Mouse (Mus musculus) kidney, postnatal 0 days (tissue): ENCODE results near the gene Lin7a. TPM values are rescaled to one million over a fixed set of nuclear protein-coding genes. Genes with fewer than 3 reads are reported as not detected.

Experiments used
- ATAC-seq: fragments of 200-750 bp; cut with Nextera tagmentation; replicated peaks from 2 replicates; pipeline ENCODE4 v1.8.0; 2017; ENCODE audit warnings: low read depth, moderate number of reproducible peaks, moderate TSS enrichment, moderate library complexity; ENCODE audit not compliant: low FRiP score
- DNase-seq: peaks from one replicate; pipeline ENCODE4 v3.0.0-alpha.2; 2016; ENCODE audit warnings: low spot score
- H3K27ac ChIP-seq: fragments of 300-500 bp; sonication (generic); 2 replicates; pipeline ENCODE4 v1.5.1; 2014; ENCODE audit warnings: mild to moderate bottlenecking
- H3K27me3 ChIP-seq: fragments of 300-500 bp; sonication (generic); 2 replicates; pipeline ENCODE4 v1.6.1; 2014; ENCODE audit warnings: low read length, mixed read lengths; ENCODE audit not compliant: insufficient read depth
- H3K36me3 ChIP-seq: fragments of 300-500 bp; sonication (generic); 2 replicates; pipeline ENCODE4 v1.6.1; 2014; ENCODE audit warnings: low read length, mixed read lengths; ENCODE audit not compliant: insufficient read depth
- H3K4me1 ChIP-seq: fragments of 300-500 bp; sonication (generic); replicated peaks from 2 replicates; pipeline ENCODE4 v1.6.1; 2014; ENCODE audit warnings: antibody characterized with exemption, low read length, mixed read lengths; ENCODE audit not compliant: insufficient read depth
- H3K4me2 ChIP-seq: fragments of 300-500 bp; sonication (generic); 2 replicates; pipeline ENCODE4 v1.6.1; 2014; ENCODE audit warnings: mild to moderate bottlenecking, low read length, moderate library complexity, mixed read lengths
- H3K4me3 ChIP-seq: fragments of 300-500 bp; sonication (generic); replicated peaks from 2 replicates; pipeline ENCODE4 v1.5.1; 2014; ENCODE audit warnings: low read depth, low read length
- H3K9ac ChIP-seq: fragments of 300-500 bp; sonication (generic); 2 replicates; pipeline ENCODE4 v1.6.1; 2014; ENCODE audit warnings: low read depth, low read length
- H3K9me3 ChIP-seq: fragments of 300-500 bp; sonication (generic); replicated peaks from 2 replicates; pipeline ENCODE4 v1.6.1; 2016; ENCODE audit warnings: low read length, inconsistent platforms, mixed read lengths
- CTCF ChIP-seq: IDR thresholded peaks from 2 replicates; pipeline ENCODE4 v1.5.1; 2016; ENCODE audit warnings: antibody characterized with exemption, low read depth, mild to moderate bottlenecking, moderate library complexity
- WGBS: fragments of 180-500 bp; shearing (Covaris S2); extraction: QIAGEN DNeasy Blood & Tissue Kit; methylation state at CpG from one replicate; pipeline ENCODE4 v1.1.7; 2014; 5-methylcytosine and 5-hydroxymethylcytosine counted together
- polyA plus RNA-seq: library from polyadenylated mRNA; unstranded; fragments of >200 nt; fragmentation: Nextera tagmentation; extraction: Ambion mirVana; gene quantifications from 2 replicates; pipeline ENCODE4 v1.2.1, GENCODE M21; 2015

The Lin7a gene
- polyA plus RNA-seq, 1 experiment from 2014 or later = 0.54 TPM

DNA sequence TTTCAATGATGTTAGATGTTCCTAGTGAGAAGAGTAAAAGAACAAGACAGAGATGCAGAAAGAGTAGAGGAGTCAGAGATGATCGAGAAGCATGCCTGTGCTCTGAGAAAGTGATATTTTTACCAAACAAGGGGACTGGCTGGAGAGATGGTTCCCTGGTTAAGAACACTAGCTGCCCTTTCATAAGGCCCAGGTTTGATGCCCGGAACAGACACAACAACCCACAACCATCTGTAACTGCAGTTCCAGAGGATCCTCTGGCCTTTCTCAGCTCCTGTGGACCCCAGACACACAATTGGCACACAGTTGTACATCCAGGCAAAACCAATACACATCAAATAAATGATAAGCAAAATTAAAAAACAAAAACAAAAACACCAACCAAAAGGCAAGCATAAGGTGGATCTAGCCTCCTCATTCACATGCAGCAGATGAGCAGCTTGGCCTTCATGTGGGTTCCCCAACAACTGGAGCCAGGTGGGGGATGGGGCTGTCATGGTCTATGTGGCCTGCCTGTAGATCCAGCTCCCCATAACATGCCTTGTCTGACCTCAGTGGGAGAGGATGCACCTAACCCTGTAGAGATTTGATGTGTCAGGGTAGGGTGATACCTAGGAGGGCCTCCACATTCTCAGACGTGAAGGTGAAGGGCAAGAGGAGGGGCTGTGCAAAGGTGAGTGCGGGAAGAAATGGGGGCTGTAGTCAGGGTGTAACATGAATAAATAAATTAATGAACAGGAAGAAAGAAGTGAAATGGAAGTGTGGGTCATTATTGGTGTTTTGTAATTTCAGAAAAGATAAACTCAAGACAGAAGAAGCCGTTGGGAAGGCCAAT is 178.2 kb downstream of the Lin7a start:
- H3K9ac ChIP-seq = no peak overlapping the region
- H3K36me3 ChIP-seq = no peaks in the 10 kb centered on the region
- no peaks in the 10 kb centered on the region for H3K9me3 ChIP-seq
- DNase-seq = no peak
- 79% methylated on average over 5 of the region's 5 CpGs for WGBS
- no peak for TF ChIP-seq CTCF
- no peak overlapping the region for H3K27ac ChIP-seq
- H3K4me3 ChIP-seq = no peak overlapping the region
- H3K4me2 ChIP-seq = no peak overlapping the region
- ATAC-seq = no peak
- H3K4me1 ChIP-seq = no peaks in the 10 kb centered on the region
- no peaks in the 10 kb centered on the region for H3K27me3 ChIP-seq

DNA sequence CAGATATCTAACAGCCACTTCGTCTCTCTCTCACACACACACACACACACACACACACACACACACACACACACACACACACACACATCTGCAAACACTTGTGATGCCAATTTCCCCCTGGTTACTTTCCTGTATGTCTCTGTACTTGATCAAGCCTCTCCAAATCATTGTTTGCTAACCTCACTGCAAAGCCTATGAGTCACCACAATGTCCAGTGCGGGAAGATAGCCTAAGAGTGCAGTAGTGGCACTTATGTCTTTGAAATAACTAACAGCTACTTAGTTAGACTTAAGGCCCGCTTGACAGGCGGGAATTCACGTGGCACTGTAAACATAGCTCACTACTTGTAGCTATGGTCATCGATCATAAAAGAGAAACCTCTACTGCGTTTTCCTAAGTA is 196.3 kb downstream of the Lin7a start:
- H3K9ac ChIP-seq = no peak overlapping the region
- H3K4me1 ChIP-seq = no peaks in the 10 kb centered on the region
- no peak overlapping the region for H3K4me3 ChIP-seq
- WGBS = 87% methylated on average over 7 of the region's 7 CpGs
- no peaks in the 10 kb centered on the region for H3K9me3 ChIP-seq
- H3K27ac ChIP-seq = no peak overlapping the region
- DNase-seq = no peak
- no peak for TF ChIP-seq CTCF
- no peak for ATAC-seq
- H3K36me3 ChIP-seq = no peaks in the 10 kb centered on the region
- H3K27me3 ChIP-seq = no peaks in the 10 kb centered on the region
- H3K4me2 ChIP-seq = no peak overlapping the region

Other genes with a start within 250 kb of the Lin7a start
- 2.9 and 3.6 TPM in 2 replicates for gene Acss3, start 148.0 kb upstream of the Lin7a start, polyA plus RNA-seq
- gene Myf5, start 214.4 kb downstream of the Lin7a start, polyA plus RNA-seq = 0.05 TPM in 1 of 2 replicates, not detected in the other
- gene Myf6, start 223.1 kb downstream of the Lin7a start, polyA plus RNA-seq = not detected in 2 replicates